Comparison of ENCODE assay signal across 18 mouse cellular contexts in the genomic region with DNA sequence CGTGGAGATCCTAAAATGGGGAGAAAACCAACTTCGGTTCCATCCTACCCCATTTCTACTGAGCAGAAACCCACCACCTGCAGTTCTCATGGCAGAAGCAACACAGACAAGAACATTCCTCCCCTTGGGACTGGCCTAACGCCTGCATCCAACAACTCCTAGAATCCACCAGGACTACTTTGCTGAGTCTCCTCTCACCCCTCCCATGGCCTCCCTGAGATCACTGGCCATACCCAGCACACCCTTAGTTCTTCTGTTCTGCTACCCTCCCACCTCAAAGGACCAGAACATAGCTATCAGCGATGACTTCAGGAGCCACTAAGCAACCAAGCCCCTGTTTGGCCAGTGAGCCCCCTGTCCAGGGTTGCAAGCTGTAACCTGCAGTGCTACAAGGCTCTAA. TPM values are rescaled to one million over a fixed set of nuclear protein-coding genes. Genes with fewer than 3 reads are reported as not detected.
DNase-seq lines count a peak whose midpoint lies in the region; ATAC-seq and TF ChIP-seq lines count a peak whose summit lies in the region.
"Had no signal": no experiment of that assay in that cellular context is flagged by ENCODE, and none has a peak within 500 bp of the region (broad histone marks: within the 10 kb centered on the region; RNA-seq: fewer than 3 reads in every experiment).

No protein-coding gene starts in this region.

- no peaks in the 10 kb centered on the region for H3K9me3 ChIP-seq in midbrain, embryonic 12.5 days
- H3K9me3 ChIP-seq: lung, embryonic 15.5 days had no signal

- H3K4me1 ChIP-seq in midbrain, embryonic 12.5 days, result peaks cover 30% of the 10 kb centered on the region
- H3K4me1 ChIP-seq in lung, adult 2 months (ENCODE audit: control insufficient read depth, insufficient read depth, low read length), result peaks cover under 1% of the 10 kb centered on the region

- no peak for TF ChIP-seq POLR2A in lung, adult 2 months (IDR thresholded peaks at IDR 0.05; ENCODE audit: borderline replicate concordance, extremely low read depth, low read depth, low read length)

- no peak overlapping the region for H3K9ac ChIP-seq in midbrain, embryonic 12.5 days (replicated peaks)
- H3K9ac ChIP-seq: lung, embryonic 15.5 days had no signal

- H3K36me3 ChIP-seq in midbrain, embryonic 12.5 days, result peaks cover 49% of the 10 kb centered on the region

- TF ChIP-seq CTCF in left cerebral cortex, adult 2 months (IDR thresholded peaks at IDR 0.05), result no peak
- no peak for TF ChIP-seq CTCF in lung, adult 2 months (IDR thresholded peaks at IDR 0.05; ENCODE audit: insufficient read depth, low read length)

- intact Hi-C loops in left cerebral cortex, adult 2 months (cut with DNase I), result no loop called here
- intact Hi-C loops in left cerebral cortex, postnatal 25 days (cut with DNase I), result no loop called here

- peak overlapping the region; percentile 95 for H3K27ac ChIP-seq in left cerebral cortex, adult 2 months
- H3K27ac ChIP-seq in midbrain, embryonic 12.5 days (replicated peaks), result peak overlapping the region; percentile 88
- H3K27ac ChIP-seq: lung, embryonic 15.5 days had no signal

- H3K27me3 ChIP-seq in midbrain, embryonic 12.5 days, result no peaks in the 10 kb centered on the region
- H3K27me3 ChIP-seq: lung, embryonic 15.5 days had no signal

- DNase-seq in cerebellum, adult 11-12 months, result peak; percentile 46
- no peak for DNase-seq in cerebellum, postnatal 36 days
- no peak for DNase-seq in left cerebral cortex, adult 2 months (ENCODE audit: extremely low spot score in 1 of 2, low spot score in 2 of 2)
- DNase-seq in left cerebral cortex, postnatal 25 days (ENCODE audit: low spot score in 2 of 2), result no peak
- no peak for DNase-seq in lung, adult 2 months
- no peak for DNase-seq in thymus, postnatal 0 days (ENCODE audit: low spot score)
- DNase-seq: adrenal gland, adult 8-10 months; gastrocnemius, postnatal 14 days; kidney, postnatal 14 days; thymus, adult 18-20 months had no signal

- peak overlapping the region; percentile 48; the same call in 1 of the 2 replicates for H3K4me2 ChIP-seq in midbrain, embryonic 12.5 days (replicated peaks)
- H3K4me2 ChIP-seq: lung, embryonic 15.5 days had no signal

- WGBS in midbrain, embryonic 12.5 days, result 82% methylated on average over 4 of the region's 4 CpGs
- WGBS in lung, adult 2 months, result 83% methylated on average over 4 of the region's 4 CpGs

- peak overlapping the region; percentile 32 for H3K4me3 ChIP-seq in left cerebral cortex, adult 2 months
- no peak overlapping the region for H3K4me3 ChIP-seq in midbrain, embryonic 12.5 days
- no peak overlapping the region for H3K4me3 ChIP-seq in lung, adult 2 months (replicated peaks; ENCODE audit: extremely low read depth, low read depth, low read length)
- H3K4me3 ChIP-seq: lung, embryonic 15.5 days; myocyte had no signal

- ATAC-seq in midbrain, embryonic 12.5 days (ENCODE audit: low FRiP score, low read depth), result no peak
- no peak for ATAC-seq in granulocyte monocyte progenitor cell, adult 5-6 weeks (replicated peaks; ENCODE audit: poor library complexity, severe bottlenecking)
- ATAC-seq: intestine, postnatal 0 days had no signal

RNA-seq across cellular contexts. Expression of gene Apbb1, which starts 10.7 kb away (rescaled TPM):
- total RNA-seq in left cerebral cortex, adult 2 months (2021), result 100 to 1,000 TPM; 440 to 458 TPM
- 100 to 1,000 TPM; 433 to 466 TPM for total RNA-seq in left cerebral cortex, postnatal 25 days (2021)
- 166 TPM in 2 replicates for polyA plus RNA-seq in midbrain, embryonic 12.5 days (2016; fragmentation: Nextera tagmentation; extraction: Ambion mirVana)
- polyA plus RNA-seq in lung, adult 2 months (2012; rRNA removed), result 185 and 193 TPM in 2 replicates
- total RNA-seq in granulocyte monocyte progenitor cell, adult 5-6 weeks (2014; fragmentation: Nextera tagmentation), result 0.81 TPM in 1 of 2 replicates, not detected in the other
- total RNA-seq in granulocyte monocyte progenitor cell, adult 5-6 weeks (2017), result 0.05 TPM in 1 of 2 replicates, not detected in the other
- 6.5 and 7.7 TPM in 2 replicates for polyA plus RNA-seq in thymus, postnatal 0 days (2015; fragmentation: Nextera tagmentation; extraction: Ambion mirVana)
- total RNA-seq: megakaryocyte progenitor cell, adult 5-6 weeks had no signal

RNA-seq across cellular contexts. Expression of gene Smpd1, which starts 16.6 kb away (rescaled TPM):
- total RNA-seq in left cerebral cortex, adult 2 months (2021), result 100 to 1,000 TPM in 1 of 2 experiments, 10 to 100 TPM in 1; 96.9 to 107 TPM
- 100 to 1,000 TPM; 103 to 111 TPM for total RNA-seq in left cerebral cortex, postnatal 25 days (2021)
- 48.5 and 51.1 TPM in 2 replicates for polyA plus RNA-seq in midbrain, embryonic 12.5 days (2016; fragmentation: Nextera tagmentation; extraction: Ambion mirVana)
- polyA plus RNA-seq in lung, adult 2 months (2012; rRNA removed), result 80.7 and 90.0 TPM in 2 replicates
- 11.5 and 13.8 TPM in 2 replicates for total RNA-seq in granulocyte monocyte progenitor cell, adult 5-6 weeks (2014; fragmentation: Nextera tagmentation)
- 11.3 and 22.4 TPM in 2 replicates for total RNA-seq in granulocyte monocyte progenitor cell, adult 5-6 weeks (2017)
- 24.3 and 25.6 TPM in 2 replicates for polyA plus RNA-seq in thymus, postnatal 0 days (2015; fragmentation: Nextera tagmentation; extraction: Ambion mirVana)

RNA-seq across cellular contexts. Expression of gene Hpx, which starts 29.2 kb away (rescaled TPM):
- under 1 TPM; 0.30 to 0.68 TPM for total RNA-seq in left cerebral cortex, adult 2 months (2021)
- under 1 TPM; 0.39 to 0.55 TPM for total RNA-seq in left cerebral cortex, postnatal 25 days (2021)
- 0.27 and 0.35 TPM in 2 replicates for polyA plus RNA-seq in midbrain, embryonic 12.5 days (2016; fragmentation: Nextera tagmentation; extraction: Ambion mirVana)
- polyA plus RNA-seq in lung, adult 2 months (2012; rRNA removed), result 2.6 and 3.8 TPM in 2 replicates
- total RNA-seq in granulocyte monocyte progenitor cell, adult 5-6 weeks (2014; fragmentation: Nextera tagmentation), result not detected in 2 replicates
- not detected in 2 replicates for total RNA-seq in granulocyte monocyte progenitor cell, adult 5-6 weeks (2017)
- polyA plus RNA-seq in thymus, postnatal 0 days (2015; fragmentation: Nextera tagmentation; extraction: Ambion mirVana), result 0.35 and 0.74 TPM in 2 replicates
- total RNA-seq: gastrocnemius, postnatal 14 days; heart, postnatal 25 days; layer of hippocampus, postnatal 10 days; megakaryocyte progenitor cell, adult 5-6 weeks had no signal

Comparison
In these comparisons a context has a peak if more than half of its experiments do, and no peak if none do; other contexts are left out.
1. RNA of gene Apbb1, which starts 10.7 kb away (total RNA-seq): 433 to 466 TPM in left cerebral cortex, postnatal 25 days and 440 to 458 TPM in left cerebral cortex, adult 2 months; 0.05 to 0.81 TPM in granulocyte monocyte progenitor cell, adult 5-6 weeks; every median in the first group is over 100 times any median in the second.
2. RNA of gene Smpd1, which starts 16.6 kb away (total RNA-seq): 103 to 111 TPM in left cerebral cortex, postnatal 25 days and 96.9 to 107 TPM in left cerebral cortex, adult 2 months; 11.3 to 22.4 TPM in granulocyte monocyte progenitor cell, adult 5-6 weeks; every median in the first group is over 4 times any median in the second.